Mouse (Mus musculus) myocyte (in vitro differentiated cells): ENCODE results near the gene Snu13.

ENCODE experiments used
- E2F4 ChIP-seq: IDR thresholded peaks from one replicate; pipeline ENCODE4 v1.6.1; 2011; ENCODE audit warnings: mild to moderate bottlenecking, control low read depth, moderate library complexity; ENCODE audit not compliant: insufficient read depth
- POLR2A ChIP-seq: IDR thresholded peaks from one replicate; pipeline ENCODE4 v1.6.1; 2011; ENCODE audit warnings: low read depth, mild to moderate bottlenecking, control low read depth, moderate library complexity; ENCODE audit not compliant: insufficient read length
- USF1 ChIP-seq: IDR thresholded peaks from one replicate; pipeline ENCODE4 v1.6.1; 2011; ENCODE audit warnings: low read depth, mild to moderate bottlenecking, control low read depth, moderate library complexity

- TF ChIP-seq E2F4 (no peak), USF1 (no peak), POLR2A (no peak)
These were observed 35.5 kb downstream of the Snu13 start for GRCm38 (mm10) chr15:82011947-82012346.
